Mouse (Mus musculus): ENCODE measurements around the gene Rec114. TPM values are rescaled to one million over a fixed set of nuclear protein-coding genes. Genes with fewer than 3 reads are reported as not detected.

Gene Rec114
- polyA plus RNA-seq, 1 experiment from 2014 or later, result 1.2 TPM

- Histone ChIP-seq H3K4me3 (ENCODE audit: low read depth, low read length) (no peak overlapping the region), H3K27ac (ENCODE audit: low read length) (no peak overlapping the region), H3K4me2 (ENCODE audit: low read length) (no peak overlapping the region), H3K27me3 (ENCODE audit: control insufficient read depth, insufficient read depth, low read depth, low read length) (no peaks in the 10 kb centered on the region), H3K36me3 (ENCODE audit: control insufficient read depth, insufficient read depth, low read length) (no peaks in the 10 kb centered on the region), H3K9me3 (replicated peaks; ENCODE audit: control insufficient read depth, low read length, poor library complexity, severe bottlenecking) (no peaks in the 10 kb centered on the region), H3K9ac (ENCODE audit: low read depth, low read length) (no peak overlapping the region), H3K4me1 (ENCODE audit: control insufficient read depth, insufficient read depth, low read length) (0 out of 2 replicates have a peak, but pooled peaks cover 2% of the 10 kb centered on the region)
- ATAC-seq, result no peak
- WGBS, result 63% methylated on average over 6 of the region's 6 CpGs
Observed at GRCm38 (mm10) chr9:58675371-58675770, 68.4 kb downstream of the Rec114 start.

GRCm38 (mm10) chr9:58674736-58675135 is 69.0 kb downstream of the Rec114 start:
- no peaks in the 10 kb centered on the region for H3K27me3 ChIP-seq (ENCODE audit: control insufficient read depth, insufficient read depth, low read depth, low read length)
- H3K27ac ChIP-seq (ENCODE audit: low read length), result no peak overlapping the region
- no peak overlapping the region for H3K4me3 ChIP-seq (ENCODE audit: low read depth, low read length)
- no peak overlapping the region for H3K9ac ChIP-seq (ENCODE audit: low read depth, low read length)
- 0 out of 2 replicates have a peak, but pooled peaks cover 2% of the 10 kb centered on the region for H3K4me1 ChIP-seq (ENCODE audit: control insufficient read depth, insufficient read depth, low read length)
- no peak for ATAC-seq
- WGBS, result 68% methylated on average over 11 of the region's 11 CpGs
- H3K9me3 ChIP-seq (replicated peaks; ENCODE audit: control insufficient read depth, low read length, poor library complexity, severe bottlenecking), result no peaks in the 10 kb centered on the region
- no peaks in the 10 kb centered on the region for H3K36me3 ChIP-seq (ENCODE audit: control insufficient read depth, insufficient read depth, low read length)
- no peak overlapping the region for H3K4me2 ChIP-seq (ENCODE audit: low read length)

GRCm38 (mm10) chr9:58672474-58672873 is 71.3 kb downstream of the Rec114 start:
- H3K9me3 ChIP-seq (replicated peaks; ENCODE audit: control insufficient read depth, low read length, poor library complexity, severe bottlenecking), result no peaks in the 10 kb centered on the region
- H3K4me2 ChIP-seq (ENCODE audit: low read length), result no peak overlapping the region
- WGBS, result 57% methylated on average over 4 of the region's 4 CpGs
- H3K36me3 ChIP-seq (ENCODE audit: control insufficient read depth, insufficient read depth, low read length), result no peaks in the 10 kb centered on the region
- no peak overlapping the region for H3K27ac ChIP-seq (ENCODE audit: low read length)
- H3K27me3 ChIP-seq (ENCODE audit: control insufficient read depth, insufficient read depth, low read depth, low read length), result no peaks in the 10 kb centered on the region
- 0 out of 2 replicates have a peak, but pooled peaks cover 2% of the 10 kb centered on the region for H3K4me1 ChIP-seq (ENCODE audit: control insufficient read depth, insufficient read depth, low read length)
- no peak for ATAC-seq
- H3K9ac ChIP-seq (ENCODE audit: low read depth, low read length), result no peak overlapping the region
- H3K4me3 ChIP-seq (ENCODE audit: low read depth, low read length), result no peak overlapping the region

- H3K36me3 ChIP-seq (ENCODE audit: control insufficient read depth, insufficient read depth, low read length), result peaks cover 2% of the 10 kb centered on the region; the same call in 1 of the 2 replicates
- H3K27ac ChIP-seq (ENCODE audit: low read length), result no peak overlapping the region
- no peak overlapping the region for H3K4me2 ChIP-seq (ENCODE audit: low read length)
- H3K4me3 ChIP-seq (ENCODE audit: low read depth, low read length), result no peak overlapping the region
- ATAC-seq, result no peak
- H3K4me1 ChIP-seq (ENCODE audit: control insufficient read depth, insufficient read depth, low read length), result no peaks in the 10 kb centered on the region
- no peaks in the 10 kb centered on the region for H3K27me3 ChIP-seq (ENCODE audit: control insufficient read depth, insufficient read depth, low read depth, low read length)
- H3K9ac ChIP-seq (ENCODE audit: low read depth, low read length), result no peak overlapping the region
- no peaks in the 10 kb centered on the region for H3K9me3 ChIP-seq (replicated peaks; ENCODE audit: control insufficient read depth, low read length, poor library complexity, severe bottlenecking)
- 95% methylated on average over 6 of the region's 6 CpGs for WGBS
Observed at GRCm38 (mm10) chr9:58669819-58670218, 73.9 kb downstream of the Rec114 start.

- WGBS, result 73% methylated on average over 3 of the region's 3 CpGs
- no peak overlapping the region for H3K9ac ChIP-seq (ENCODE audit: low read depth, low read length)
- H3K4me1 ChIP-seq (ENCODE audit: control insufficient read depth, insufficient read depth, low read length), result no peaks in the 10 kb centered on the region
- H3K9me3 ChIP-seq (replicated peaks; ENCODE audit: control insufficient read depth, low read length, poor library complexity, severe bottlenecking), result no peaks in the 10 kb centered on the region
- H3K36me3 ChIP-seq (ENCODE audit: control insufficient read depth, insufficient read depth, low read length), result peaks cover 2% of the 10 kb centered on the region; the same call in 1 of the 2 replicates
- no peaks in the 10 kb centered on the region for H3K27me3 ChIP-seq (ENCODE audit: control insufficient read depth, insufficient read depth, low read depth, low read length)
- ATAC-seq, result no peak
- no peak overlapping the region for H3K4me2 ChIP-seq (ENCODE audit: low read length)
- H3K4me3 ChIP-seq (ENCODE audit: low read depth, low read length), result no peak overlapping the region
- H3K27ac ChIP-seq (ENCODE audit: low read length), result no peak overlapping the region
Observed at GRCm38 (mm10) chr9:58669071-58669470, 74.7 kb downstream of the Rec114 start.

GRCm38 (mm10) chr9:58668171-58668570 is 75.6 kb downstream of the Rec114 start:
- Histone ChIP-seq H3K27me3 (ENCODE audit: control insufficient read depth, insufficient read depth, low read depth, low read length) (no peaks in the 10 kb centered on the region), H3K9me3 (replicated peaks; ENCODE audit: control insufficient read depth, low read length, poor library complexity, severe bottlenecking) (no peaks in the 10 kb centered on the region), H3K9ac (ENCODE audit: low read depth, low read length) (no peak overlapping the region), H3K4me2 (ENCODE audit: low read length) (no peak overlapping the region), H3K27ac (ENCODE audit: low read length) (no peak overlapping the region), H3K4me3 (ENCODE audit: low read depth, low read length) (no peak overlapping the region), H3K36me3 (ENCODE audit: control insufficient read depth, insufficient read depth, low read length) (peaks cover 2% of the 10 kb centered on the region; the same call in 1 of the 2 replicates), H3K4me1 (ENCODE audit: control insufficient read depth, insufficient read depth, low read length) (no peaks in the 10 kb centered on the region)
- ATAC-seq, result no peak
- 94% methylated on average over 3 of the region's 3 CpGs for WGBS

GRCm38 (mm10) chr9:58667244-58667643 is 76.5 kb downstream of the Rec114 start:
- Histone ChIP-seq H3K27ac (ENCODE audit: low read length) (no peak overlapping the region), H3K4me1 (ENCODE audit: control insufficient read depth, insufficient read depth, low read length) (no peaks in the 10 kb centered on the region), H3K4me2 (ENCODE audit: low read length) (no peak overlapping the region), H3K4me3 (ENCODE audit: low read depth, low read length) (no peak overlapping the region), H3K9me3 (replicated peaks; ENCODE audit: control insufficient read depth, low read length, poor library complexity, severe bottlenecking) (no peaks in the 10 kb centered on the region), H3K9ac (ENCODE audit: low read depth, low read length) (no peak overlapping the region), H3K27me3 (ENCODE audit: control insufficient read depth, insufficient read depth, low read depth, low read length) (no peaks in the 10 kb centered on the region), H3K36me3 (ENCODE audit: control insufficient read depth, insufficient read depth, low read length) (peaks cover 6% of the 10 kb centered on the region; the same call in 1 of the 2 replicates)
- ATAC-seq, result no peak
- WGBS, result 80% methylated on average over 9 of the region's 9 CpGs

GRCm38 (mm10) chr9:58666191-58666590 is 77.6 kb downstream of the Rec114 start:
- no peaks in the 10 kb centered on the region for H3K27me3 ChIP-seq (ENCODE audit: control insufficient read depth, insufficient read depth, low read depth, low read length)
- no peaks in the 10 kb centered on the region for H3K9me3 ChIP-seq (replicated peaks; ENCODE audit: control insufficient read depth, low read length, poor library complexity, severe bottlenecking)
- H3K36me3 ChIP-seq (ENCODE audit: control insufficient read depth, insufficient read depth, low read length), result peaks cover 8% of the 10 kb centered on the region; the same call in 1 of the 2 replicates
- no peak overlapping the region for H3K4me2 ChIP-seq (ENCODE audit: low read length)
- H3K4me1 ChIP-seq (ENCODE audit: control insufficient read depth, insufficient read depth, low read length), result no peaks in the 10 kb centered on the region
- WGBS, result 46% methylated on average over 9 of the region's 9 CpGs
- no peak for ATAC-seq
- H3K4me3 ChIP-seq (ENCODE audit: low read depth, low read length), result no peak overlapping the region
- no peak overlapping the region for H3K27ac ChIP-seq (ENCODE audit: low read length)
- no peak overlapping the region for H3K9ac ChIP-seq (ENCODE audit: low read depth, low read length)

GRCm38 (mm10) chr9:58665492-58665891 is 78.3 kb downstream of the Rec114 start:
- WGBS, result 86% methylated on average over 9 of the region's 9 CpGs
- Histone ChIP-seq H3K4me1 (ENCODE audit: control insufficient read depth, insufficient read depth, low read length) (no peaks in the 10 kb centered on the region), H3K4me2 (ENCODE audit: low read length) (no peak overlapping the region), H3K27me3 (ENCODE audit: control insufficient read depth, insufficient read depth, low read depth, low read length) (no peaks in the 10 kb centered on the region), H3K27ac (ENCODE audit: low read length) (no peak overlapping the region), H3K36me3 (ENCODE audit: control insufficient read depth, insufficient read depth, low read length) (peaks cover 8% of the 10 kb centered on the region; the same call in 1 of the 2 replicates), H3K4me3 (ENCODE audit: low read depth, low read length) (no peak overlapping the region), H3K9me3 (replicated peaks; ENCODE audit: control insufficient read depth, low read length, poor library complexity, severe bottlenecking) (no peaks in the 10 kb centered on the region), H3K9ac (ENCODE audit: low read depth, low read length) (no peak overlapping the region)
- no peak for ATAC-seq

All from midbrain, embryonic 16.5 days (tissue).